Mouse (Mus musculus) right cerebral cortex, postnatal 10 days (tissue): ENCODE data around the gene Kcnn3.

Experiments used
- DNase-seq, 2 experiments: peaks; one replicate each; pipeline ENCODE4 v3.0.0; 2021; ENCODE audit warnings: low spot score in 2 of 2

Gene Kcnn3

GRCm38 (mm10) chr3:89565371-89565770 lies 45.4 kb downstream of the Kcnn3 start:
- DNase-seq, result no peak

GRCm38 (mm10) chr3:89569058-89569457 lies 49.1 kb downstream of the Kcnn3 start:
- DNase-seq, result no peak

DNA sequence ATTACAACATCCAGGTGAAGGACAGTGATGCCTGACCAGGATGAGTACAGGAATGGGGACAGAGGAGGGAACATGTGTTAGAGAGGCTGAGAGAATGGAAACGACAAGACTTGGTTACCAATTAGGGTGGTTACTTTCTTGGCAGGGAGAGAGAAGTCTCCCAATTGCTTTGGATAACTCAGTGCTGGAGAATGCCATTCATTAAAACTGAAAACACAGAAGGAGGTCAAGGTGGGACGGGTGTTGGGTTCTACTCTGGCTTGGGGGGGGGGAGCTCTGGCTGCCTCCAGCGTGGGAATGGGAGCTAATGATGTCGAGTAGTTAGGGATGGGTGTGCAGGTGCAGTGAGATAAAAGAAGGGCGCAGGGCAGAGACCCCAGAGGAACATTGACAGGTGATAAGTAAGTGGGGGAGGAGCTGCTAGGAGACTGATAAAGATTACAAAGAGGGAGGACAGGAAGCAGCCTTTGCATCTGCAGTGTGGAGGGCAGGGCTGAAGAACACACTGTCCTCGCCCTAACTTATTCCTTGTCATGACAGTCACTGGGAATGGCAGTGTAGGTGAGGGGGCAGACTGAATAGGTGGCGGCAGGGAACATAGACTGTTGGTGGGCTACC lies 49.9 kb downstream of the Kcnn3 start:
- no peak for DNase-seq

- no peak for DNase-seq
Measured at GRCm38 (mm10) chr3:89570362-89570761, 50.4 kb downstream of the Kcnn3 start.

- DNase-seq, result no peak
Measured at GRCm38 (mm10) chr3:89574260-89574659, 54.3 kb downstream of the Kcnn3 start.

DNA sequence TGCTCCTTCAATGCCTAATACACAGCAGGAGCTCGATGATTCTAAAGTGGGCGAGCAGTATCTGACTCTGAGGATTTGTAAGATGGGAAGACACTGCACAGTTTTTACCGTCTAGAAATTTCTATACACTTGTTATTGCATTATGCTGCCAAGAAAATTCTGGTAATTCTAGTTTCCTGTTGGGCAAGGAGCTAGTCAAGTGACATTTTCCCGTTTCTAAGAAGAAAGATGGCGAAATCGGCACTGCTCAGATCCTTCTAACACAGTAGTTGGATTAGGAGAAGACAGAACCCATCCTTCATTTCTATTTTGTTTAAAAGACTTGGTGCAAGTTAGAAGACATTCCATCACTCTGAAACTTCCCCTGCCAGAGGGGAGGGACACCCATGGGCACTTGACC lies 56.4 kb downstream of the Kcnn3 start:
- no peak for DNase-seq

DNA sequence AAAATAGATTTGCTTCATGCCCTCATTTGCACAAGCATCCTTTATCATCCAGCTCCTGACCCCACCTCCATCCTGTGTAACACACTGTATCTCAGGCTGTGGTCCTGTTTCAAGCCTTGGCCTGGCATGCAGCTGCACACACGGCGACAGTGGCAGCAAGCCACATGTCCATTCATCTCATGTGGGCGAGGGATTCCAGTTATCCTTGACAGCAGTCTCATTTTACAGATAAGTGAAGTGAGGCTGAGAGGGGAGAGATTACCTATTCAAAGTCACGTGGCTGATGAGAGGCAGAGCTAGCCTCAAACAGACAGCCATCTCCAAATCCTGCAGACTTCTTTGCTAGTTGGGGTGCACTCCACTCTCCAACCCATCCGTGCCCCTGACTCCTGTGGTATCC lies 57.2 kb downstream of the Kcnn3 start:
- DNase-seq, result no peak

- no peak for DNase-seq
Measured at GRCm38 (mm10) chr3:89578083-89578482, 58.1 kb downstream of the Kcnn3 start.

DNA sequence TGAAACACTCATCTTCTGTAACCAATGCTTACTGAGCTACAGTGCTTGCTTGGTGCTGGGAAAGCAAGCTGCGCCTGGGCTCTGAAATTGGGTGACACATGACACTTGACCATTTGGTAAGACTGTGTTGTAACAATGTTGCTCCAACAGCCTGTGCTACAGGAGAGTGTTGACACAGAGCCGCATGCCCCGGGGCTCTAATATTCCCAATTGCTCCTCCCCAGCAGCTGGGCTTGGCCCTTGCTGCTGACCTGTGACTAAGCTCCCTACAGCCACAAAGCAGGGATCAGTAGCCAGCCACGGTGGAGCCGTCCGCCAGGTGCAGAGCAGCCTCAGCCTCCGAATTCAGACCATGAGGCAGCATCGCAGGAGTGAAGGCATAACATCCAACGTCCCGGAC lies 58.8 kb downstream of the Kcnn3 start:
- no peak for DNase-seq

- no peak for DNase-seq
Measured at GRCm38 (mm10) chr3:89584254-89584653, 64.3 kb downstream of the Kcnn3 start.

DNA sequence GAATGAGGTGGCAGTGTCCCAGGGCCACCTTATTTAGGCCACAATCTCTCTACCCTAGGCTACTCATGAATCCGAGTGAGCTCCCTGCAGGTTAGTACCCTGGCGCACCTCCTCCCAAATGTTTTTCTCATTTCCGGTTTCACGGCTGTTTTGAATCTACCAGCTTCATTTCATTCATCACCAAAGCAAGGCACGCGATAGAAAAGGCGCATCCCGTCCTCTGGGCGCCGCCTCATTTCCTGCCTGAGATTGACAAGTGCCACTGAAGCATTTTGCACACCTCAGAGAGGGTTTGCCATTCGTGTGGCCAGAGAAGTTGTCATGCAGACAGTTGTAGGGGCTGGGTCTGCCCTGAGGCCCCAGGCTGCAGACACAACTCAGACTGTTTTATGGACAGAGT lies 68.5 kb downstream of the Kcnn3 start:
- no peak for DNase-seq

- no peak for DNase-seq
Measured at GRCm38 (mm10) chr3:89589321-89589720, 69.4 kb downstream of the Kcnn3 start.

DNA sequence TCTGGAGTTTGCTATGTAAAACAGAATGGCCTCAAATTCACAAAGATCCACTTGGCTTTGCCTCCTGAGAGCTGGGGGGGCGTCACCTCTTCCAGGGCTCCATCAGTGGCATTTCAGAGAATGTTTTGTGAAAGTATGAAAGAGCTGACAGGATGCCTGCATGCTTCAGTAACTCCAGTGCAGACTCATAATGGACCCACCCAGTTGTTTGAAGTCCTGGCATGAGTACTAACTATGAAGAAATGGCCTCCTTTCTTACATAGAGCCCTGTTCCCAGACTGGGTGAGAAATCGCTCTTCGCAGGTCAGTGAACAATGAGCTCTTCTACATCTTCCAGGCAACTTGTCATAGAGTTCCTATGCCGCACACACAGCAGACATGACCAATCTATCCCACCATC lies 70.4 kb downstream of the Kcnn3 start:
- no peak for DNase-seq

DNA sequence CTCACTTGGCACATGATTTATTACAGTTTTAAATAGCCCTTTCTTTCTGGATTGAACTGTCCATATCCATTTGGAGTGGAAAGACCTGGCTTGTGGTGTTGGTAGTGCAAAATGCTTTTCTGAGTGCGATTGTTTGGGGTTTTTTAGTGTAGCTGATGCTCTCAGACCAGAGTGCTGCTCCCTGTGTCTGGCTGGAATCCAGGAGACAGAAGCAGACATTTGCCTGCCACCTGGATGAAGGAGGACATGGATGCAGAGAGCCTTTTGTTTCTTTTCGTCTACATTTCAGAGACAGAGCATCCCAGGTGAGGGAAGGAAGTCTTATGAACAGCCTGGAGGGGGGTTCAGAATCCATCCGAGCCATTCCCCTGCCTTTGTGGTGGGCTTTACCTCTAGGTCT lies 71.5 kb downstream of the Kcnn3 start:
- no peak for DNase-seq

DNA sequence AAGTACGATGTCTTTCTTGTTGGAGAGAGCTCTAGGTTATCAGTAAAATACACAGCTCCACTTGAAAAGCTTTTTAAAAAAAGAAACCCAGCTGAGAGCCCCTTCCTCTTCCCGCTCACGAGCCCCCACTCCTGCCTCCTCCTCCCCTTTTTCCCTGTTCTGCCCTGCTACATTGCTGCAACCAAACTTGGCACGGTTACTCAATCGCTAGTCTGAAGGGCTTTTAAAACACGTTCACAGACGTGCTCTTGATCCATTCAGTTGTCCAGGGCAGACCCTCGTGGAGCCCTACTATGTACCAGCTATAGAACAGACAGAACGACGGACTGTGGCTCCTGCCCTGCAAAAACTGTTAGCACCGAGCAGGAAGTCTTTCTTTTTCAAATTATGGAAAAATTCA lies 72.8 kb downstream of the Kcnn3 start:
- no peak for DNase-seq

DNA sequence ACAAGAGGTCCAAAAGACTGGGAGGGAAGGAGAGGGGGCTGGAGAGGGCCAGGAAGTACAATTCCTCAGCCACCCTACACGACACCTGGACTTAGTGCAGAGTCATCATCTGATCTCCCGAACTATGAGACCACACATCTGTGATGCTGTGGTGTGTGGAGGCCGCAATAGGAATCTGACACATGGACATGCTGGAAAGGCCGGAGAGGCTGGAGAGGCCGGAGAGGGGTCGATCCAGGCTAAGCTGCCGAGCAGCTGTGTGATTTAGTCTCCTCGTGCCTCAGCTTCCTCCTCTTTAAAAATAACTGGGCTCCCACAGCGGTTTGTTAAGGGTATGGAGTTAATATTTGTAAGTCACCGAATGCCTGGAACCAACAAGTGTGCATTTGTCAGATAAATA lies 73.6 kb downstream of the Kcnn3 start:
- no peak for DNase-seq

DNA sequence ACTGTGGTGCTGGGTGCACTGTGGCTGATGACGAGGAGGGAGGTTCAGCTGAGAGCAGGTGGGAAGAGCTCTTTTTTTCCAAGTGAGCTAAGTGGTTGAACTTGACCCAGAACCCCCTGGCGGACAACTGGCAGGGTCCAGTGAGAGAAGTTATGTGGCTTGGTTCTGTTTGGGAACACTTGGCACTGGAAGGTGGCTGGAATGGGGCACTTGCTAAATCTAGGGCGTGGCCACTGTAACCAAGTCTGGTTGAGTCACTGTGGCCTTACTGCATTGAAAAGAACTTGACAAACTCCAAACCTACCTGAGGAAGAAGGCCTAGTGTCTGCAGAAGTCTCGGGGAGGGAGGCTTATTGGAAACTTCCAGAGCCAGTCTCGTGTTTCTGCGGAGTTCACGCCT lies 78.4 kb downstream of the Kcnn3 start:
- DNase-seq, result no peak

- DNase-seq, result no peak
Measured at GRCm38 (mm10) chr3:89598967-89599366, 79.0 kb downstream of the Kcnn3 start.

GRCm38 (mm10) chr3:89601060-89601459 lies 81.1 kb downstream of the Kcnn3 start:
- DNase-seq, result no peak

DNA sequence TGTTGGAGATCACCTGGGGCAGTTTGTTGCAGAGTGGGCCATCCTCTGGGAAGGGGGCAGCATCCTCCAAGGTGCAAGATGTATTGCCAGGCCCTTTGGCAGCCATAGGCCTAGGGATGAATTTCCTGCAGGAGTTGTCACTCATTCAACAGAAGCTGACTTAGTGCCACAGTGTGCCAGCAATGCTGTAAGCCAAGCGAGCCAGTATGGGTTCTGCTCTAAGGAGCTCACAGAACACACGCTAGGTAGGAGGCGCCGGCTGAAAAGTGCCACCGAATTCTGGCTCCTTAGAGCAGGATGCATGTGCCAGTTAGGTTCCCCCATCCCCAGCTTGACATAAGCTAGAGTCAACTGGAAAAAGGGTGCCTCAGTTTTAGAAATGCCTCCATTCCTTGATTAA lies 83.3 kb downstream of the Kcnn3 start:
- no peak for DNase-seq

GRCm38 (mm10) chr3:89605235-89605634 lies 85.3 kb downstream of the Kcnn3 start:
- DNase-seq, result no peak

- no peak for DNase-seq
Measured at GRCm38 (mm10) chr3:89607327-89607726, 87.4 kb downstream of the Kcnn3 start.

- no peak for DNase-seq
Measured at GRCm38 (mm10) chr3:89612048-89612447, 92.1 kb downstream of the Kcnn3 start.
